Mouse (Mus musculus) embryo, embryonic 11.5 days (tissue): ENCODE results near the gene Nfkbie.

ENCODE experiments used
- DNase-seq: peaks from one replicate; pipeline ENCODE4 v3.0.0-alpha.2; 2012; ENCODE audit warnings: low read depth, low spot score

The Nfkbie gene

GRCm38 (mm10) chr17:45580958-45581477, 25.5 kb downstream of the Nfkbie start:
- no peak for DNase-seq

- DNase-seq: no peak
These were observed 26.1 kb downstream of the Nfkbie start for GRCm38 (mm10) chr17:45581567-45581983.

DNA sequence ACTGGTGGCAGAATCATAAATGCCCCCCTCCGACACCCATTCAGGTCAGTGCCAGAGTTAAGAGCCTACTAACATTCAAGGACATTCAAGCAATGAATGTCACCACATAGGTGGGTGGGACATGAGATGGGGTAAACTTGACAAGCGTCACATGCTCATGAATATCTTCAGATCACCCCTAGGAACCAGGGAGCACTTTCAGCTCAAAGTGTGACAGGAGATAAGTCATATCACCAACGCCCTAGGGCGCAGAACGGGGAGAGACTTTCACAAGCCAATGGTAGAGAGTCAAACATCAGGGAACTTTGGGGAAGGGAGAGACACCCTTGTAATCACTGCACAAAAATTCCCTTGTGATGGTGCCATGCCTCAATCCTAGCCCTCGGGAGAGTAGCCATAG, 26.7 kb downstream of the Nfkbie start:
- DNase-seq: no peak

- no peak for DNase-seq
These were observed 27.3 kb downstream of the Nfkbie start for GRCm38 (mm10) chr17:45582715-45583355.

- no peak for DNase-seq
These were observed 28.8 kb downstream of the Nfkbie start for GRCm38 (mm10) chr17:45584096-45584896.

GRCm38 (mm10) chr17:45584939-45585678, 29.6 kb downstream of the Nfkbie start:
- peak; percentile 65 for DNase-seq

DNA sequence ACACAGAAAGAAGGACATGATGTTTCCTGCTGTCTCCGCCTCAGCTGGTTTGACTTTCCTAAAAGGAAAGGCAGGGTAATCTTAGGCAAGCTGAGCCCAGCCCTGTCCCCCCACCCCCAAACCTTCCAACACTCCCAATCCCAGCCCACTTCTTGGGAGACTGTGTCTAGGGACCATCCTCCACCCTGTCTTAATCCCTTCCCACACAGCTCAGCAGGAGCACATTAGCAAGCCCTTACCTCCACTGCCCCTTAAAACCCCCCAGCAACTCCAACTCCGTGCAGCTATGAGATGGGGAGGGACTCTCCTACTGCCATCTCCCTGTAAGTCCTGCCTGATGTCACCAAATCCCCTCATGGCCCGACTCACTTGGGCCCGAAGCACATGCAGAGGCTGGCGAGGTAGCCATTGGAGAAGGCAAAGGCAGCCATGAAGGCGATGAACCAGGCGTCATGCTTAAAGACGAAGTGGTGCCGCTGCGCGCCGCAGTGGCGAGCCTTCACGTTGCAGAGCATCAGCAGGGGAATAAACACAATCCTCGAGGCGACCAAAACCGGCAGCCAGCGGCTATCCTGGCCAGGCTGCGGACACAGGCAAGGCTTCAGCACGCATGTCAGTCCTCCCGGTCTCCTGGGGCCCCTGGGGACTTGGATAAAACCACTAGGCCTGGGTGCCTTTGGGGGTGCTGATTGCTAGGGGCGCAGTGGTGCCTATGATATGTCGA, 30.4 kb downstream of the Nfkbie start:
- DNase-seq: no peak

- no peak for DNase-seq
These were observed 30.9 kb downstream of the Nfkbie start for GRCm38 (mm10) chr17:45586449-45586837.

GRCm38 (mm10) chr17:45588370-45588769, 32.9 kb downstream of the Nfkbie start:
- no peak for DNase-seq

DNA sequence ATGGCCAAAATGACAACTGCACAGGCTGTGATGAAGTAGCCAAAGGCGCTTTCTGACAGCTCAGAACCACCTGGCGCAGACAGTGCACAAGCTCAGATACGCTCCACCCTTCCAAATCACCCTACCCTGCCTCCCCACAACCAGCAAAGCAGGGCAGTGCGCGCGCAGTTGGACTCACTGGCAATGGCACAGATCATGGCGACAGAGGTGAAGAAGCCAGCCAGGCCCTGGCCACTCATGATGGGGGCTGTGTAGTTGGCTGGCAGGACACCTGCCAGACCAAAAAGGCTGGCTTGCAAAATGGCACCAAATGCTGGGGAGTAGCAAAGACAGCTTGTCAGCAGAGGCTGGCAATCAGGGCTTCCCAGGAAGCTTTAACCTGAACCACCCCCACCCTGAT, 33.7 kb downstream of the Nfkbie start:
- DNase-seq: no peak

DNA sequence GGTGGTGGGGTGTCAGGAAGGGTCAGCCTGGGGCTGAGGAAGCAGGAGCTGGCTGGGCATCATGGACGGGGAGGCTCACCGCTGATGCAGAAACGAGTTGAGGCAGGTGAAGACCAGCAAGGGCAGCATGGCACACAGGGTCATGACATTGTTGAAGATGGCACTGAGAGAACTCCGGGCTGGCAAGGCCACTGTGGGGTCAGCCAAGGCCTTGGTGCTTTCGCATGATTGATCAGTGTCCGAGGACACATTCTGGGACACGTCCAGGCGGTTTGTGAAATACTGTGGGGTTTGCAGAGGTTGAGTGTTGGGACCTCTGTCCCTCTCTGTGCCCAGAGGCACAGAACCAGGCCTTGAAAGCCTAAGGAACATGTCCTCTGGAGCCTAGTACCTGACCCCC, 34.3 kb downstream of the Nfkbie start:
- no peak for DNase-seq

DNA sequence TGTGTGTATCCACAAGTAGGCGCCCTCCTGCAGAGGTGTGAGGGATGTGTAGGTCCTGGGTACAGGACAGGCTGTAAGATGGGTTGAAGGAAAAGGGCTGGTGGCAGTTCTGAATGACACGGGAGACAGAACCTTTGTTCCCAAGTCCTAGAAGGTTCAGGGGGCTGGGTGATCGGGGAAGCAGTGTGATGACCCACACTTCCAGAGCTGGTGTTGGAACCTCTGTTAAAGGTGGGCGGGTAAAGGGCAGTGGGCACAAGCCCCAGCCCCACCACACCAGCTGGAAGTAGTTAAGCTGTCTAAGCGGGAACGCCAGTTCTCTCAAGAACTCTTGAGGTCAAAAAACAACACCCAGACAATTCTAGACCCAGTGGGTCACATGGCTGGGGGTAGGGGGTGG, 34.9 kb downstream of the Nfkbie start:
- no peak for DNase-seq

GRCm38 (mm10) chr17:45591701-45592605, 36.5 kb downstream of the Nfkbie start:
- DNase-seq: no peak

GRCm38 (mm10) chr17:45592606-45593431, 37.3 kb downstream of the Nfkbie start:
- DNase-seq: no peak

DNA sequence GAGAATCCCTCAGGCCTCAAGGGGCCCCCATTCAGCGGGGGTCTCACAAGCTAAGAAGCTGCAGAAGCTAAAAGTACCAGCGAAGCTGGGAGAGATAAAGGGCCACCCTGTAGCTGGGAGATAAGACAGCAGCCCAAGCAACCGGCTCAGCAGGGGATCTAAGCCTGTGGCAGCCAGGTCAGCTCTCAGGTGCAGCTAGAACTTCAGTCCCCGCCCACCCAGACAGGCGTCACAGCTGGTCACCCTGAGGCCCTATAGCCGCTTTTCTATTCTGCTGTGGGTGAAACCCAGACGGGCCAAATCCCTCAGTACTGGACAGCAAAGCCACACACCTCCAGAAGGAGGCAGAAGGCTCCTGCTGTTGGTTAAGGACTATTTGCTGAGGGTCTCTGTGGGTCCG, 38.0 kb downstream of the Nfkbie start:
- no peak for DNase-seq

DNA sequence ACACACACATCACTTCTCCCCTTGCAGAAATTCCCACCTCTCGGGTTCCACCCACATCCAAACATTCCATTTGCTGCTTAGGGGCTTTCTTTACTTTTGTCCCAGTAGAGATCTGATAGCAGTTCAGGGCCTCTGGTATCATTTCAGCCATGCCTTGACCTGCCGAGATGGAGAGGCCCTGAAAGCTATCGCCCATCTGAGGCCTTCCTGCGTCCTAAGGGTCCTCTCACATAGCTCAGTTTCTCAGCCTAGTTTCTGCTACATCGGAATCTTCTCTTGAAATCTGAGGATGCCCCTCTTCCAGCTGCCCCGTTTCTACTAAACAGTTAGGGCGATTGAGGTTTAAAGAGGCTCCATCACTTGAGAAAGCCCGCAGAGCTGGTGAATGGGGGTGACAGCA, 38.7 kb downstream of the Nfkbie start:
- no peak for DNase-seq

DNA sequence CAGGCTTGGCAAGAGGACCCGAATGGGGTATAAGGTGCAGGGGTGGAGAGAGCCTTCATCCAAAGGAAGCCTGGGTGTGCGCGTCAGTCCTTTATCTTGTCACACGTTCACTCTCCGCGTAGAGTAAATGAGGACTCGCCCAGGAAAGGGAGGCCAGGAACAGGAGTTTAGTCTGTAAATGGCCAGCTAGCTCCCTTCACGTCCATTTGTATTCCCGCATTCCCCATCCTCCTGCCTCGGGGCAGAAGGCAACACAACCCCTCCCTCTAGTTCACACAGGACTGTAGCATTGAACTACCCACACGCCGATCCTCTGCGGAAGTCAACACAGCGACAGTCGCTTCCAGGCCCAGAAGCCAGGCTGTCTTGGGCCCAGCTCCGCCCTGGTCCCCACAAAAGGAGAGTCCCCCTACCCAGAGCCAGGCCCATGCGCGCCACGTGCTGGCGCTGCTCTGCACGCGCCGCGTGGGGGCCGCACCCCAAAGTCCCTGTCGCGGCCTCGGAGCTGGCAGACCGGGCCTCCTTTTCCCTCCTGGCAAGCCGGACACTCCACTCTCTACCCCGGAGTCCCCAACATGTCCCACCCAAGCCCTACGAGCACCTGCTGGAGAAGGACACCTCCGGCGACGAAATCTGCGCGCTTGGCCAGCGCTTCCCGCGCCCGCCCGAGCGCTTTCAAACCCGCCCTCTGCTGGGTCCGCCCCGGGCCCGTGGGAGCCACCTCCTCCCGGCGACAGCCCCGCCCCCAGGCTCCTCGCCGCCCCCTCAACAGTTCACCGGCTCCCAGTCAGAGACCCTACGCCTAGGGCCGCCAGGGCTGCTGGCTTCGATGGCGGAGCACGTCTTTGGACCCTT, 39.6 kb downstream of the Nfkbie start:
- no peak for DNase-seq

DNA sequence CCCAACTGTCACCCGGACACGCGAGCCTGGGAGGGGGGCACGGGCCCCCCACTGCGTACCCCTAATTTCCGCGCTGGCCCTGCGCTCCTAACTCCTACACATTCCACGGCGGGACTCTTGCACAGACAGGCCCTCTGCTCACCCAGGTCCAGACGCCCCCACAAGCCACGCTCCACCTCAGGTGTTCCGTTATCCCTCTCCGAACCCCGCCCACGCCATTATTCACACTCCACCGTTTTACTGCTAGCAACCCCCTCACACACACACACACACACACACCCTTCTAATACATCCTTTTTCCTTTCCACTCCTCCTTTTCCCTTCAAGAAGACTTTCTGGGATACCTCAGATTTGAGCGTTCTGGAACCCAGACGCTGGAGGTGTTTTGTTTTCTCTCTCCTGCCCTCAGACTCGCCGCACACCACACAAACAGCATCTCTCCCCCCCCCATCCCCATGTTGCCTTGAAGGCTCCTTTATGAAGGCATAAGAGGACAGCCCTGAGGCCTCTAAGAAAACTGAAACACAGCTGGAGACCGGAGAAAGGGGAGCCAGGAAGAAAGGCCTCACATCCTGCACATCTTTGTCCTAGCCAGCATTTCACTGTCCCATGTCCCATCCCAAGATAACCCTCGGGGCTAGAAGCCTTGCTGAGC, 40.4 kb downstream of the Nfkbie start:
- no peak for DNase-seq
